Mouse (Mus musculus): ENCODE results near the gene Eef1akmt4. TPM values are rescaled to one million over a fixed set of nuclear protein-coding genes. Genes with fewer than 3 reads are reported as not detected.

The Eef1akmt4 gene
- total and polyA plus RNA-seq, 2 experiments from 2014 or later: 3.3 to 6.8 TPM

- peak within 1 kb of the TSS; percentile 97 for H3K27ac ChIP-seq (ENCODE audit: low read depth, low read length)
- H3K27me3 ChIP-seq (ENCODE audit: insufficient read depth, low read length): no peaks in the 10 kb centered on the region
- H3K9me3 ChIP-seq (ENCODE audit: low read length): no peaks in the 10 kb centered on the region
- no peak for TF ChIP-seq CTCF (IDR thresholded peaks at IDR 0.05)
- under 1% methylated on average over 51 of the region's 92 CpGs for WGBS
- peak within 1 kb of the TSS; percentile 80 for H3K9ac ChIP-seq (replicated peaks; ENCODE audit: low read length, poor library complexity, severe bottlenecking)
- H3K36me3 ChIP-seq (ENCODE audit: insufficient read depth, low read length): 0 out of 2 replicates have a peak, but pooled peaks cover 8% of the 10 kb centered on the region
- peaks cover 6% of the 10 kb centered on the region; the same call in 1 of the 2 replicates for H3K4me1 ChIP-seq (ENCODE audit: insufficient read depth, low read length)
- peak within 1 kb of the TSS; percentile 69 for H3K4me3 ChIP-seq (ENCODE audit: low read depth, low read length)
- ATAC-seq (ENCODE audit: low FRiP score) (peak; percentile 47), DNase-seq (ENCODE audit: low spot score) (peak; percentile 66)
- H3K4me2 ChIP-seq (ENCODE audit: low read depth, low read length, poor library complexity, severe bottlenecking): peak within 1 kb of the TSS; percentile 90
Measured at GRCm38 (mm10) chr16:20621191-20621990, 10.0 kb downstream of the Eef1akmt4 start, which contains the start of gene Camk2n2. Gene Camk2n2 (minus strand): TSS chr16:20621287.

- Histone ChIP-seq H3K9ac (replicated peaks; ENCODE audit: low read length, poor library complexity, severe bottlenecking) (peak overlapping the region; percentile 80), H3K36me3 (ENCODE audit: insufficient read depth, low read length) (0 out of 2 replicates have a peak, but pooled peaks cover 8% of the 10 kb centered on the region), H3K9me3 (ENCODE audit: low read length) (no peaks in the 10 kb centered on the region), H3K4me2 (ENCODE audit: low read depth, low read length, poor library complexity, severe bottlenecking) (peak overlapping the region; percentile 90), H3K4me1 (ENCODE audit: insufficient read depth, low read length) (peaks cover 6% of the 10 kb centered on the region; the same call in 1 of the 2 replicates), H3K4me3 (ENCODE audit: low read depth, low read length) (peak overlapping the region; percentile 69), H3K27ac (ENCODE audit: low read depth, low read length) (peak overlapping the region; percentile 97), H3K27me3 (ENCODE audit: insufficient read depth, low read length) (no peaks in the 10 kb centered on the region)
- DNase-seq (ENCODE audit: low spot score): peak; percentile 85
- TF ChIP-seq CTCF (IDR thresholded peaks at IDR 0.05): no peak
- ATAC-seq (ENCODE audit: low FRiP score): peak; percentile 75
- under 1% methylated on average over 35 of the region's 37 CpGs for WGBS
Measured at GRCm38 (mm10) chr16:20621991-20622685, 10.7 kb downstream of the Eef1akmt4 start.

GRCm38 (mm10) chr16:20623211-20623610 lies 11.8 kb downstream of the Eef1akmt4 start:
- Histone ChIP-seq H3K27me3 (ENCODE audit: insufficient read depth, low read length) (no peaks in the 10 kb centered on the region), H3K4me2 (ENCODE audit: low read depth, low read length, poor library complexity, severe bottlenecking) (no peak overlapping the region), H3K4me1 (ENCODE audit: insufficient read depth, low read length) (peaks cover 6% of the 10 kb centered on the region; the same call in 1 of the 2 replicates), H3K36me3 (ENCODE audit: insufficient read depth, low read length) (0 out of 2 replicates have a peak, but pooled peaks cover 4% of the 10 kb centered on the region), H3K4me3 (ENCODE audit: low read depth, low read length) (no peak overlapping the region), H3K27ac (ENCODE audit: low read depth, low read length) (peak overlapping the region; percentile 97), H3K9me3 (ENCODE audit: low read length) (no peaks in the 10 kb centered on the region), H3K9ac (replicated peaks; ENCODE audit: low read length, poor library complexity, severe bottlenecking) (0 out of 2 replicates have a peak overlapping the region, but pooled peaks have one; percentile 80)
- no peak for TF ChIP-seq CTCF (IDR thresholded peaks at IDR 0.05)
- 41% methylated on average over 2 of the region's 2 CpGs for WGBS
- DNase-seq (ENCODE audit: low spot score) (no peak), ATAC-seq (ENCODE audit: low FRiP score) (no peak)

- Histone ChIP-seq H3K4me1 (ENCODE audit: insufficient read depth, low read length) (no peaks in the 10 kb centered on the region), H3K36me3 (ENCODE audit: insufficient read depth, low read length) (peaks cover 3% of the 10 kb centered on the region; the same call in 1 of the 2 replicates), H3K27ac (ENCODE audit: low read depth, low read length) (peak overlapping the region; percentile 38), H3K4me2 (ENCODE audit: low read depth, low read length, poor library complexity, severe bottlenecking) (peak overlapping the region; percentile 93), H3K27me3 (ENCODE audit: insufficient read depth, low read length) (no peaks in the 10 kb centered on the region), H3K9me3 (ENCODE audit: low read length) (no peaks in the 10 kb centered on the region), H3K9ac (replicated peaks; ENCODE audit: low read length, poor library complexity, severe bottlenecking) (0 out of 2 replicates have a peak overlapping the region, but pooled peaks have one; percentile 92), H3K4me3 (ENCODE audit: low read depth, low read length) (peak overlapping the region; percentile 63; the same call in 1 of the 2 replicates)
- 58% methylated on average over 11 of the region's 11 CpGs for WGBS
- no peak for TF ChIP-seq CTCF (IDR thresholded peaks at IDR 0.05)
- DNase-seq (ENCODE audit: low spot score) (peak; percentile 21), ATAC-seq (ENCODE audit: low FRiP score) (no peak)
Measured at GRCm38 (mm10) chr16:20628871-20629391, 17.5 kb downstream of the Eef1akmt4 start.

- H3K4me2 ChIP-seq (ENCODE audit: low read depth, low read length, poor library complexity, severe bottlenecking): peak within 1 kb of the TSS; percentile 93
- H3K4me1 ChIP-seq (ENCODE audit: insufficient read depth, low read length): no peaks in the 10 kb centered on the region
- peak within 1 kb of the TSS; percentile 78 for H3K27ac ChIP-seq (ENCODE audit: low read depth, low read length)
- H3K9me3 ChIP-seq (ENCODE audit: low read length): no peaks in the 10 kb centered on the region
- peaks cover 5% of the 10 kb centered on the region for H3K36me3 ChIP-seq (ENCODE audit: insufficient read depth, low read length)
- H3K4me3 ChIP-seq (ENCODE audit: low read depth, low read length): peak within 1 kb of the TSS; percentile 63
- no peaks in the 10 kb centered on the region for H3K27me3 ChIP-seq (ENCODE audit: insufficient read depth, low read length)
- peak; percentile 32 for DNase-seq (ENCODE audit: low spot score)
- TF ChIP-seq CTCF (IDR thresholded peaks at IDR 0.05): no peak
- ATAC-seq (ENCODE audit: low FRiP score): peak; percentile 68
- 6% methylated on average over 53 of the region's 54 CpGs for WGBS
- H3K9ac ChIP-seq (replicated peaks; ENCODE audit: low read length, poor library complexity, severe bottlenecking): peak within 1 kb of the TSS; percentile 92
Measured at GRCm38 (mm10) chr16:20629731-20630634, 18.6 kb downstream of the Eef1akmt4 start, which contains the start of gene Ece2. Gene Ece2 (plus strand): TSS chr16:20629828.
